Mouse (Mus musculus): ENCODE measurements around the gene N4bp3. TPM values are rescaled to one million over a fixed set of nuclear protein-coding genes. Genes with fewer than 3 reads are reported as not detected.

N4bp3 gene
- polyA plus RNA-seq, 1 experiment from 2014 or later, result 39.2 TPM

DNA sequence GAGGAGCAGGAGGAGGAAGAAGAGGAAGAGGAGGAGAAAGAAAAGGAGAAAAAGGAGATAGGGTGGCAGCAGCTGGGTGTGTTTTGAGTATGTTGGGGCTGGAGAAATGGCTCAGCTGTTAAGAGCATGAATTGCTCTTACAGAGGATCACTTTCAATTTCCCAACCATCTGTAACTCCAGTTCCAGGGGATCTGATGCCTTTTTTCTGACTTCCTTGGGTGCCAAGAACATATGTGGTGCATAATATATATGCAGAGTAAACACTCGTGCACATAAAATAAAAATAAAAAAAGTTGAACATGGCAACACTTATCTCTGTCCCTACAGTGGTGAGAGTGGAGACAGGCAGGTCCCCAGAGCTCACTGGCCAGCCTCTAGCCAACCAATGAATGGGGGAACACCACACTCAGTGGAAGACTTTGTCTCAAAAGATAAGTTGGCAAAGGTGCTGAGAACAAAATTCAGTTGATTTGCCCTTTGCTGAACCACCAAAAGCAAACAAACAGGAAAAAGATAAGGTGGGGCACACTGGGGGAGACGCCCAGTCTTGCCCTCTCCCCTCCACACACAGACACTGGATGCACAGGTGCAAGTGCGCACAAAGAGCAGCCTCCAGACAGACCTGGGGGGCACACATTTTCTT is 41.3 kb downstream of the N4bp3 start:
- no peak for TF ChIP-seq CTCF (IDR thresholded peaks at IDR 0.05; ENCODE audit: low read depth)
- no peak for ATAC-seq (ENCODE audit: insufficient read depth)
- no peaks in the 10 kb centered on the region for H3K9me3 ChIP-seq (ENCODE audit: low read depth, low read length)
- H3K4me3 ChIP-seq (ENCODE audit: low read depth, low read length), result no peak overlapping the region
- peaks cover 16% of the 10 kb centered on the region for H3K36me3 ChIP-seq (ENCODE audit: insufficient read depth)
- H3K27me3 ChIP-seq (ENCODE audit: insufficient read depth, low read length), result no peaks in the 10 kb centered on the region
- DNase-seq, result no peak
- no peak overlapping the region for H3K27ac ChIP-seq (ENCODE audit: low read depth)
- 67% methylated on average over 3 of the region's 3 CpGs for WGBS
- no peaks in the 10 kb centered on the region for H3K4me1 ChIP-seq (ENCODE audit: insufficient read depth)
- H3K9ac ChIP-seq, result no peak overlapping the region
- H3K4me2 ChIP-seq, result no peak overlapping the region

DNA sequence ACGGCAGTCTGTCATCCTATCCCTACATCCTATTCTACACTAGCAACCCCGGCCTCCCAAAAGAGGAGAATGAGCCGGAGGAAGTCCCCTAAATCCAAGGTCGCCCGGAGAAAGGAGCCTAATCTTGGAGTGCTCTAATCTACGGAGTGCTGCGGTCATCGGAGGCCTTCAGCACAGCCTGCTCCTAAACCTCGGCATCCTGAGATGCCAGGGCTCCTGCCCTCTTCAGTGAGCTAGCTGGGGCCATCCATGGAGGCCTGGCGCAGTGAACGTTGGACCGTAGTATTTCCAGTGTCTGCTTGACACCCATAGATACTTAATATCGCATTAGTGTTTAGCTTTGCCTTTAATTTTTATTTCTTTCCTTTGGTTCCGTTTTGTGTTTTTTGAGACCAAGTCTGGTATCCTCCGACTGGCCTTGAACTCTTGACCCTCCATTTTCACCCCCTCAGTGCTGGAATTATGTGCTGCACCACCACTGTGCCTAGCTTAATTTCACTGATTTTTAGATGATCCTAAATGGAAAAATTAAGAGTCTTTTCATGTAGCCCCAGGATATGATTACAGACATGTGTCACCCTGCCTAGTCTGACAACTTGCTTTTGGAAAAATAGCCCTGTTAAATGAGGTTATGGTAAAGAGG is 43.4 kb downstream of the N4bp3 start:
- peak overlapping the region; percentile 89 for H3K4me2 ChIP-seq
- no peaks in the 10 kb centered on the region for H3K4me1 ChIP-seq (ENCODE audit: insufficient read depth)
- 6% methylated on average over 15 of the region's 15 CpGs for WGBS
- H3K9me3 ChIP-seq (ENCODE audit: low read depth, low read length), result no peaks in the 10 kb centered on the region
- TF ChIP-seq CTCF (IDR thresholded peaks at IDR 0.05; ENCODE audit: low read depth), result no peak
- ATAC-seq (ENCODE audit: insufficient read depth), result peak; percentile 55
- H3K36me3 ChIP-seq (ENCODE audit: insufficient read depth), result peaks cover 38% of the 10 kb centered on the region
- H3K27ac ChIP-seq (ENCODE audit: low read depth), result peak overlapping the region; percentile 97
- no peak for DNase-seq
- H3K27me3 ChIP-seq (ENCODE audit: insufficient read depth, low read length), result no peaks in the 10 kb centered on the region
- H3K4me3 ChIP-seq (ENCODE audit: low read depth, low read length), result peak overlapping the region; percentile 97
- H3K9ac ChIP-seq, result peak overlapping the region; percentile 99

DNA sequence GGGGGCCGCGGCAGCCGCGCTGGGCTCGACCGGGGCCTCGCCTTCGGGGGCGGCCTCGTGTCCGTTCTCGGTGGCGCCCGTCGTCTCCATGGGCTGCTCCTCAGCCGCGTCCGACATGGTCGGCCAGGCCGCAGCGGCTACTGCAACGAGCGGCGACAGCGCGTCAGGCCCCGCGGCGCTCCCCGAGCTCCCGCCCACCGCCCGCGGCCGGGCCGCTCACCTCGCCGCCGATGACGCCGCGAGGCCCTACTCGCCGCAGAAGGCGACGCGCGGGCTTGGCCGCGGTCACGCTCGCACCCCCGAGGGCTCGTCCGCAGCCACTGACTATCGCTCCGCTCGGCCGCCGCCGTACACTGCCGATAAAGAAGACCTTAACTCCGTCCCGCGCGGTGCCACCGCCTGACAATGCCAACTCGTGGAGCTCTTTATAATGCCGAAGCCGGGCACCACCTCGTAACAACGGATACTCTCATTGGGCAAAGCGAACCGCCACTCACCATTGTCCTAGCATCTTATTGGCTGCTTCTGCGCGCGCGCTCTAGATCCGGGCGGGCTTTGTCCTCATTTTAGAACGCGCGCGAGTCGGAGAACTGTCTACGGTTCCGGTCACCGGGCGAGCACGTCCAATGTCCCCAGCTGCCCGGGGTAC is 44.1 kb downstream of the N4bp3 start, which contains the start of gene Hnrnpab:
Gene Hnrnpab (minus strand): TSS at position 401 of the 649 bp plus-strand sequence.
- Histone ChIP-seq H3K4me2 (peak within 1 kb of the TSS; percentile 89), H3K36me3 (ENCODE audit: insufficient read depth) (peaks cover 44% of the 10 kb centered on the region), H3K27me3 (ENCODE audit: insufficient read depth, low read length) (no peaks in the 10 kb centered on the region), H3K4me1 (ENCODE audit: insufficient read depth) (no peaks in the 10 kb centered on the region), H3K4me3 (ENCODE audit: low read depth, low read length) (peak within 1 kb of the TSS; percentile 97), H3K9me3 (ENCODE audit: low read depth, low read length) (no peaks in the 10 kb centered on the region), H3K9ac (peak within 1 kb of the TSS; percentile 99), H3K27ac (ENCODE audit: low read depth) (peak within 1 kb of the TSS; percentile 97)
- ATAC-seq (ENCODE audit: insufficient read depth), result peak; percentile 93
- WGBS, result under 1% methylated on average over 91 of the region's 91 CpGs
- DNase-seq, result peak; percentile 99
- no peak for TF ChIP-seq CTCF (IDR thresholded peaks at IDR 0.05; ENCODE audit: low read depth)

DNA sequence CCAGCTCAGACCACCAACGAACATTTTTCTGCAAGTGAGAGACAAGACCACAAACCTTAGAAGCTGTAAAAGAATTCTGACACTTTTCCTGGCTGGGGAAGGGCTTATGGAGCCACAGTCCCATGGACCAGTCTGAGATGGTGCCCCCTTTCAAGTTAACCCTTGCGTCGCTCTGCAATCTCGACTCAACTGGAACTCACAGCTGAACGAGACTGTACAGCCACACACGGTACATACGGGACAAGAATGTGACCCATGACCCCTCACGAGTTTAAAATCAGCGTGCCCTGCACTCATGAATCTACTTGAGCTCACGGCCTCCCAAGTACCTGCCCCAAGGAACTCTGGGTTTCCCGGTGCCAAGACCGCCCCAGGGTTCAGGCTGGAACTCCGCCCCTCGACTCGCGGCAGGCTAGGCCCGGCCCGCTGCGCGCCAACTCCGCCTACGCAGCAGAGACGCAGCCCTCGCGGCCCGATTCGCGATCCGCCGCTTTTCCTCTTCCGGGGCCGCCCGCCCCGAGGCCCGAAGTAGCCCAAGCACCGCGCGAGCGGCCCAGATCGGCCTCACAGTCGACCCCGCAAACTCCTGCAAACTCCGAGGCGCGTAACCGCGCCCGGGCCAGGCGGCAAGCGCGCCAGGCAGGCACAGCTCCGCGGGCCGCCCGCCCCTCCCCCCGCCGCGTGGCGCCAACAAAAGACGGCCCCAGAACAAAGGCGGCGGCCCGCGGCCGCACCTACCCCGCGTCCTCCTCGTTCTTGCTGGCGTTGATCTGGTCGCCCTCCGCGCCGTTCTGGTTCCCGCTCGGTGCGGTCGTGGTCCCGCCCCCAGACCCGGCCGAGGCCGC is 44.8 kb downstream of the N4bp3 start:
- Histone ChIP-seq H3K4me1 (ENCODE audit: insufficient read depth) (no peaks in the 10 kb centered on the region), H3K27me3 (ENCODE audit: insufficient read depth, low read length) (no peaks in the 10 kb centered on the region), H3K36me3 (ENCODE audit: insufficient read depth) (peaks cover 51% of the 10 kb centered on the region), H3K4me2 (peak overlapping the region; percentile 66), H3K27ac (ENCODE audit: low read depth) (peak overlapping the region; percentile 97), H3K9me3 (ENCODE audit: low read depth, low read length) (no peaks in the 10 kb centered on the region), H3K9ac (peak overlapping the region; percentile 99), H3K4me3 (ENCODE audit: low read depth, low read length) (peak overlapping the region; percentile 97)
- DNase-seq, result peak; percentile 93
- WGBS, result under 1% methylated on average over 71 of the region's 81 CpGs
- ATAC-seq (ENCODE audit: insufficient read depth), result peak; percentile 77
- TF ChIP-seq CTCF (IDR thresholded peaks at IDR 0.05; ENCODE audit: low read depth), result no peak

DNA sequence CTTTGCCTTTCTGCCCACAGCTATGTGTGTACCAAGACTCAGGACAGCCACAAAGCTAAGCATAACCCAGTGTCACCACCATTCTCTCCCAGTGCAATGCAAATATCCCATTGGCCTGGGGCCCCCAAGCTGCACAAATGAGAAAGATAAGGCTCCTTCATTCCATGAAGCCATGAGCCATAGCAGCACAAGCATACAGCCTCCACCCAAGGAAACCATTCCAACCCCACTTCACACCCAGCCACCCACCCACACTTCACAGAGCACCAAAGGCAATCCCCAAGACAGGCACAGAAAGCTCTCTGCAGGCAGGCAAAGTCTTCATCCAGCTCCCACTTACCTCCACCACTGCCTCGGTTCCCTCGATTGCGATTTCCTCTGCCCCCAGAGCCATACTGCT is 48.4 kb downstream of the N4bp3 start:
- no peaks in the 10 kb centered on the region for H3K4me1 ChIP-seq (ENCODE audit: insufficient read depth)
- ATAC-seq (ENCODE audit: insufficient read depth), result no peak
- no peak for TF ChIP-seq CTCF (IDR thresholded peaks at IDR 0.05; ENCODE audit: low read depth)
- no peak overlapping the region for H3K9ac ChIP-seq
- H3K36me3 ChIP-seq (ENCODE audit: insufficient read depth), result peaks cover 87% of the 10 kb centered on the region
- 83% methylated on average over 3 of the region's 3 CpGs for WGBS
- H3K27ac ChIP-seq (ENCODE audit: low read depth), result no peak overlapping the region
- H3K4me2 ChIP-seq, result no peak overlapping the region
- DNase-seq, result no peak
- H3K27me3 ChIP-seq (ENCODE audit: insufficient read depth, low read length), result no peaks in the 10 kb centered on the region
- no peaks in the 10 kb centered on the region for H3K9me3 ChIP-seq (ENCODE audit: low read depth, low read length)
- no peak overlapping the region for H3K4me3 ChIP-seq (ENCODE audit: low read depth, low read length)

DNA sequence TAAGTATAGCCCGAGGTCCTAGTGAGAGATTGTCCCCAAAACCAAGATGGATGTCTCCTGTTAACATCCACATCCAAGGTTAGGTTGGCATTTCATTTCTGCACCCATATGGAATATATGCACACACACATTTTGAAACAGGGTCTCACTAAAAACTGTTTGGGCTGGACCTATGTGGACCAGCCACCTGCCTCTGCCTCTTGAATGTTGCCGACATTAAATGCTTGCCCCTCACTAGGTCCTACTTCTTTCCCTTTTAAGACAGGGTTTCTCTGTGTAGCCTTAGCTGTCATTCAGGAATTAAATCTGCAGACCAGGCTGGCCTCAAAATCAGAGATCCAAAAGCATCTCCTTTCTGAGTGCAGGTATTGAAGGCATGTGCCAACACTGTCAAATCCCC is 53.1 kb downstream of the N4bp3 start:
- no peak overlapping the region for H3K9ac ChIP-seq
- no peak overlapping the region; the same call in 1 of the 2 replicates for H3K27ac ChIP-seq (ENCODE audit: low read depth)
- H3K9me3 ChIP-seq (ENCODE audit: low read depth, low read length), result no peaks in the 10 kb centered on the region
- no peaks in the 10 kb centered on the region for H3K4me1 ChIP-seq (ENCODE audit: insufficient read depth)
- no peaks in the 10 kb centered on the region for H3K27me3 ChIP-seq (ENCODE audit: insufficient read depth, low read length)
- no peak overlapping the region for H3K4me3 ChIP-seq (ENCODE audit: low read depth, low read length)
- H3K4me2 ChIP-seq, result no peak overlapping the region
- WGBS, result 74% methylated on average over 2 of the region's 2 CpGs
- peaks cover 98% of the 10 kb centered on the region for H3K36me3 ChIP-seq (ENCODE audit: insufficient read depth)
- ATAC-seq (ENCODE audit: insufficient read depth) (no peak), DNase-seq (no peak)
- no peak for TF ChIP-seq CTCF (IDR thresholded peaks at IDR 0.05; ENCODE audit: low read depth)

Measured in lung, embryonic 14.5 days (tissue).